Mouse (Mus musculus) spleen, postnatal 4 days (tissue): ENCODE data around the gene Tmem37.

Experiments
- DNase-seq, 2 experiments: peaks; one replicate each; pipeline ENCODE4 v3.0.0; 2022; ENCODE audit warnings: low spot score in 2 of 2

Tmem37 gene

GRCm38 (mm10) chr1:120018900-120019299, 55.0 kb downstream of the Tmem37 start:
- no peak for DNase-seq
